Mouse (Mus musculus) urinary bladder, postnatal 25 days (tissue): ENCODE measurements around the gene Elovl1.

Experiments
- DNase-seq: peaks from one replicate; pipeline ENCODE4 v3.0.0; 2022; ENCODE audit warnings: low spot score

Elovl1 gene

GRCm38 (mm10) chr4:118429215-118429895 lies 1.5 kb downstream of the Elovl1 start:
- DNase-seq, result peak; percentile 54

DNA sequence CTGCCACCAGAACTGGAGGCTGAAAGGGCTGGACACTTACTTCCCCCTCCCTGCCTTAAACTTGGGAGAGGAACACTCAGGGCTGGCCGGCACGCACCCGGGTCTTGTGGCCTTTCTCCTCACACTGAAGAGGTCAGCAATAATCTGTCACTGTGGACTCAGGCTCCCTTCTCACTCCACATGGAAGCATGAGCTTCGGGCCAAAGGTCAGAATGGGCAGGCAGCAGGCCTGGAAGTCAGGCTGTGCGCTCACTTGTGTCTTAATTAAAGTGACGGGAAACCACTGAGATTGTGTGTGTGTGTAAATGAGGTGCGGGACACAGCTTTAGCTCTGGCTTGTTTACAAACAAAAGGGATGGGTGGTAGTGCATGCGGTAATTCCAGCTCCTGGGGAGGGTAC lies 4.4 kb downstream of the Elovl1 start:
- no peak for DNase-seq

GRCm38 (mm10) chr4:118436820-118437603 lies 9.1 kb downstream of the Elovl1 start, which contains the start of gene Cdc20:
TSS of gene Cdc20 (minus strand) at chr4:118437352.
- peak; percentile 77 for DNase-seq

DNA sequence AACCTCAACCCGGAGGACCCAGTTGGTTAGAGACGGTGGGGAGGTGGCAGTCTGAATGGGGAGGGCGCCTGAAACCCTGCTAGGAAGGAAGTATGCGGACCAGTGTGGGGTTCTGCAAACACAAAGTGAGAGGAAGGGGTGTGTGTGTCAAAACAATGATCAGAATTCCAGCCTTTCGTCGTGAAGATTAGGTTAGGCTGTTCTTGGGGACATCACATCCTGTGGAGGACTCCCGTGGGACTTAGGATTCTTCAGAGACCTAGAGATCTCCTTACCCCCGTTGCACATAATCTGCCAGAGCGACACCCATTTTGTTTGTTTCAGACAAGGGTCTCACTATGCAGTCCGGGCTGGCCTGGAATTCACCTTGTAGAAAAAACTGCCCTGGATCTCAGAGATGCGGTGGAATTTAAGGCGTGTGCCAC lies 9.9 kb downstream of the Elovl1 start:
- DNase-seq, result no peak

DNA sequence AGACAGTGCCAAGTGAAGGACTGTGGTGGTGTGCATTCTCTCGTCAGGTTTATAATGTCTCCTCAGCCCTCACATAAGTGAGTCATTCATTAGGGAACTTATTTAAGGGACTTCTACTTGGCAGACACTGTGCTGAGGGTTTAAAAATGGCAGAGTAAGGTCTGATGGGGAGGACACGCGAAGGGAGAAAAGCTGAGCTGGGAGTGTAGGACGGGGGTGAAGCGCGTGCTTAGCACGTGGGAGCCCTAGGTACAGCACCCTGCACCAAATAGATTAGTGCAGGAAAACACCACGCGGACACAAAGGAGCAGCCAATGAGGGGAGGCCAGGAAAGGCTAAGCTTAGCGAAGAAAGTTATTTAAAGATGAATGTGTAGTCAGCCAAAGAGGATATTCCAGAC lies 17.2 kb downstream of the Elovl1 start:
- no peak for DNase-seq

DNA sequence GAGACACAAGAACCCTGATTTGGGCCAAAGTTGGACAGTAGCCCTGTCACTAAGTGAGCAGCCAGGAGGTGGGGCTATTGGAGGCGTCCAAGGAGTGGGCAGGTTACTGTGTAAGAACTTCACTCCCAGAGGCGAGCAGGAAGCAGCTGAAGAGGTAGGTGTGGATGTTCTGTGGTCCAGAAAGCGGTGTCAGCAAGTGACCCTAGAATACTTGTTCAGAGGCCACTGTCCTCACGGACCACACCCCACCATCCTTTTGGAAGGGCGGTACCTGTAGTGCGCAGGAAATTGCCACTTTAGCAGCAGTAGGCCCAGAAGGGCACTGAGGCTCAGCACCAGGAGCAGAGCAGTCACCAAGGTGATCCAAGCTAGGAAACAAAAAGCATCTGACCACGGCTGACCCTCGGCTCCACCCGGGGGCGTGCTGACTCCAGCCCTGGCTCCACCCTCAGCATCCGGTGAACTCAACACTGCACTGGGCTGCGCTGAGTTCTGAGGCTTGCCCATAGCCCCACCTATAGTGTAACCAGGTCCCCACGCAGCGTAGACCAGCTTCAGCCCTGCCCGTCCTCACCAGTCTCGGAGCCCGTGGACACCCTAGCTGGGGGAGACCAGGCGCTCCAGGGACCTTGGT lies 18.0 kb downstream of the Elovl1 start:
- DNase-seq, result peak; percentile 31

- no peak for DNase-seq
Measured at GRCm38 (mm10) chr4:118446415-118447153, 18.7 kb downstream of the Elovl1 start.

DNA sequence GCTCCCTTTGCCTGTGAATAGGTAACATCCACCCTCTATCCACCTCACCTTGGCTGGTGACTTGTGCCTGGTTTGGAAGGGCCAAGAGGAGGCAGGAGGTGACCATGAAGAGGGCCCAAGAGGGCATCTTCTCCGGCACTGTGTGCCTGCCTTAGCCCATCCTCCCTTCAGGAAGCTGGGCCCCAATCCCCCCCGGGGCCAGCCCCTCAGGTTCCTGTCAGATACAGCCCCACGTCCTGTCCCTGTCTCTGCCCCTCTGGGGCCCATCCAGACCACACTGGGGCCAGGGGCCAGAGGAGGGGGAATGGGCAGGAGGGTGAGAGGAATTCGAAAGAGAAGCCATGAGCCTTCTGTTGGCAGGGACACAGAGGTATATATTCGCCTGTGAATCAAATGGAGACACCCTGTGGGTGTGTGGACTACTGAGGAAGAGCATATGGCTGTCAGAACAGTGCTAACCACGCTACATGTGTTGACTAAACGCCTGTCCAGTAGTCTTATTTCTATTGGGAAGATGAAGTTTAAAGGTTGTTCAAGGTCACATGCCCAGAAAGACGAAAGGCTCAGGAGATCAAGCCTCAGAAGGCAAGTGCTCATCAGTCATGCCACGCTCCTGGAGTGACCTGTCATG lies 29.6 kb downstream of the Elovl1 start, which contains the start of gene Mpl:
Mpl (minus strand) TSS at position 169 of the 631 bp plus-strand sequence.
- DNase-seq, result no peak

GRCm38 (mm10) chr4:118464956-118465355 lies 37.1 kb downstream of the Elovl1 start:
- no peak for DNase-seq

GRCm38 (mm10) chr4:118465697-118466163 lies 37.8 kb downstream of the Elovl1 start:
- no peak for DNase-seq

GRCm38 (mm10) chr4:118471281-118471680 lies 43.4 kb downstream of the Elovl1 start:
- DNase-seq, result no peak

DNA sequence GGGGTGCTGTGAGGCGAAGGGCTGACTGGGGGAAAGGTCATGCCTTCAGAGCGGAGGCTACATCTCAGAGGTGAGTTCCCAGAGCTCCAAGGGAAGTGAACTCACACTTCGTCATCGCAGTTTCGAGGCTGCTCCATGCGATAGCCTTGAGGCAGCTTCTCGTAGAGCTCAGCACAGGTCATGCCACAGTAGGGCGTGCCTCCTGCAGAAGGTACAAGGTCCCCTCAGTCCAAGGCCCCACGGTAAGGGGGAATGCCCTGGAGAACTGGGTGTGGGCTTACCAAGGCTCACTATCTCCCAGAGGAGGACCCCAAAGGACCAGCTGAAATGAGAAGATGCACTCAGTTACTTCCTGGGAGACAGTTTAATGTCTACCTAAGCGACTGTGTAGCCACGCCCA lies 44.8 kb downstream of the Elovl1 start:
- DNase-seq, result no peak

GRCm38 (mm10) chr4:118476773-118477530 lies 49.1 kb downstream of the Elovl1 start:
- DNase-seq, result no peak
